Mouse (Mus musculus): ENCODE results near the gene Ubac2.

GRCm38 (mm10) chr14:122041413-122041825 lies 163.0 kb downstream of the Ubac2 start:
- TF ChIP-seq CTCF (IDR thresholded peaks at IDR 0.05; ENCODE audit: control insufficient read depth, insufficient read depth, low read length) (no peak), POLR2A (IDR thresholded peaks at IDR 0.05; ENCODE audit: borderline replicate concordance, control insufficient read depth, low read depth, low read length) (no peak)

Measured in bone marrow, adult 2 months (tissue).